Mouse (Mus musculus) liver, embryonic 14.5 days (tissue): ENCODE results near the gene Vsnl1. TPM values are rescaled to one million over a fixed set of nuclear protein-coding genes. Genes with fewer than 3 reads are reported as not detected.
A peak's percentile ranks its signal among the peaks of the same experiment; 100 is the strongest.

Source experiments
- ATAC-seq: fragments of 200-750 bp; cut with Nextera tagmentation; 2 replicates; pipeline ENCODE4 v1.8.0; 2017; ENCODE audit warnings: moderate number of reproducible peaks, mild to moderate bottlenecking, moderate library complexity; ENCODE audit not compliant: insufficient read depth
- DNase-seq, 3 experiments: peaks; one replicate each; pipeline ENCODE4 v3.0.0-alpha.2; 2012 to 2013; ENCODE audit warnings: low read depth in 3 of 3, low spot score in 3 of 3
- H3K27ac ChIP-seq: fragments of 300-500 bp; sonication (generic); 2 replicates; pipeline ENCODE4 v1.5.1; 2014; ENCODE audit warnings: moderate library complexity, mild to moderate bottlenecking, control low read depth, inconsistent platforms
- H3K27me3 ChIP-seq: fragments of 300-500 bp; sonication (generic); 2 replicates; pipeline ENCODE4 v1.6.1; 2014; ENCODE audit warnings: mild to moderate bottlenecking, low read length, moderate library complexity; ENCODE audit not compliant: control insufficient read depth, insufficient read depth
- H3K36me3 ChIP-seq: fragments of 300-500 bp; sonication (generic); replicated peaks from 2 replicates; pipeline ENCODE4 v1.6.1; 2014; ENCODE audit warnings: low read depth; ENCODE audit not compliant: control insufficient read depth, insufficient read depth
- H3K4me1 ChIP-seq, 2 experiments: fragments of 200-500 bp in 1 of 2; fragments of 300-500 bp in 1 of 2; sonication (generic) in 1 of 2; replicated peaks; 2 replicates each; pipeline ENCODE4 v1.6.1; 2012 to 2014; ENCODE audit warnings: antibody characterized with exemption in 1 of 2, inconsistent platforms in 1 of 2, low read length in 1 of 2; ENCODE audit not compliant: control insufficient read depth in 2 of 2, insufficient read depth in 2 of 2
- H3K4me2 ChIP-seq: fragments of 300-500 bp; sonication (generic); 2 replicates; pipeline ENCODE4 v1.6.1; 2014; ENCODE audit warnings: low read depth, mild to moderate bottlenecking, control low read depth, moderate library complexity
- H3K4me3 ChIP-seq, 2 experiments: fragments of 200-500 bp in 1 of 2; fragments of 300-500 bp in 1 of 2; sonication (generic) in 1 of 2; 2 replicates each; pipeline ENCODE4 v1.5.1; 2012 to 2014; ENCODE audit warnings: low read depth in 2 of 2, low read length in 2 of 2, mild to moderate bottlenecking in 2 of 2, control low read depth in 1 of 2, inconsistent platforms in 1 of 2, moderate library complexity in 1 of 2; ENCODE audit not compliant: insufficient read depth in 1 of 2
- H3K9ac ChIP-seq: fragments of 300-500 bp; sonication (generic); replicated peaks from 2 replicates; pipeline ENCODE4 v1.6.1; 2014; ENCODE audit warnings: mild to moderate bottlenecking, control low read depth, moderate library complexity
- H3K9me3 ChIP-seq: fragments of 300-500 bp; sonication (generic); 2 replicates; pipeline ENCODE4 v1.6.1; 2016; ENCODE audit warnings: low read length, mixed read lengths; ENCODE audit not compliant: control insufficient read depth
- CTCF ChIP-seq: IDR thresholded peaks from 2 replicates; pipeline ENCODE4 v1.5.1; 2016; ENCODE audit warnings: antibody characterized with exemption, low read depth, control low read depth
- EP300 ChIP-seq: IDR thresholded peaks from 2 replicates; pipeline ENCODE4 v1.6.1; 2016; ENCODE audit warnings: antibody characterized with exemption, low read depth
- WGBS: fragments of 180-500 bp; shearing (Covaris S2); extraction: QIAGEN DNeasy Blood & Tissue Kit; methylation state at CpG from one replicate; pipeline ENCODE4 v1.1.7; 2014; ENCODE audit not compliant: insufficient replicate concordance; 5-methylcytosine and 5-hydroxymethylcytosine counted together
- polyA plus RNA-seq, 2 experiments: library from polyadenylated mRNA; depleted of rRNA in 1 of 2; stranded (reverse) in 1 of 2; unstranded in 1 of 2; fragments of >200 nt; fragmentation: Nextera tagmentation in 1 of 2; extraction: Ambion mirVana in 1 of 2; gene quantifications; 2 replicates each; pipeline versions ENCODE4 v1.2.1 to v1.2.3; 2012 to 2014

Gene Vsnl1
- polyA plus RNA-seq, 2 experiments, result 0.04 to 0.08 TPM

GRCm38 (mm10) chr12:11342020-11342600, 94.3 kb downstream of the Vsnl1 start:
- TF ChIP-seq EP300, result no peak
- no peak for TF ChIP-seq CTCF
- ATAC-seq (no peak), DNase-seq (no peak)
- H3K27ac ChIP-seq, result no peak overlapping the region
- 48% methylated on average over 6 of the region's 6 CpGs for WGBS
- no peaks in the 10 kb centered on the region for H3K36me3 ChIP-seq
- H3K9ac ChIP-seq, result no peak overlapping the region
- H3K9me3 ChIP-seq, result no peaks in the 10 kb centered on the region
- no peaks in the 10 kb centered on the region for H3K27me3 ChIP-seq
- no peaks in the 10 kb centered on the region for H3K4me1 ChIP-seq
- no peak overlapping the region for H3K4me2 ChIP-seq
- no peak overlapping the region for H3K4me3 ChIP-seq

DNA sequence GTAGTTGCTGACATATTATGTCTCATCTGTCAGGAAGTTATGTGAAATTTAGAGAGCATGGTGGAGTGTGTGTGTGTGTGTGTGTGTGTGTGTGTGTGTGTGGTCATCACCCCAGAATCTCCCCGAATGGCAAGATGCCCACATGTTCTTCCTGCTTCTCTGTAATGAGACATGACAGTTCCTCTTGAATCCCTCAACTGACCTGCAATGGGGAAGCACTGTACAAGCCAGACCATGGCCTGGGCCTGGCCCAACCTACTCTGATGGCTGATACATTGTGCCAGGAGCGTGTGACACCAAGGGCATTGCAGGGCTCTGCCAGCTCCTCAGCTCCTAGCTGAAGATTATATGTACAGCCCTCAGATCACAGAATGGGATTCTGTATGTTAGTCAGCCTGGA, 98.2 kb downstream of the Vsnl1 start:
- DNase-seq, result no peak
- ATAC-seq, result no peak
- 56% methylated on average over 2 of the region's 2 CpGs for WGBS
- Histone ChIP-seq H3K9ac (no peak overlapping the region), H3K4me1 (no peaks in the 10 kb centered on the region), H3K9me3 (no peaks in the 10 kb centered on the region), H3K4me2 (no peak overlapping the region), H3K4me3 (no peak overlapping the region), H3K27me3 (no peaks in the 10 kb centered on the region), H3K27ac (no peak overlapping the region), H3K36me3 (no peaks in the 10 kb centered on the region)
- no peak for TF ChIP-seq EP300
- no peak for TF ChIP-seq CTCF

GRCm38 (mm10) chr12:11336845-11337244, 99.6 kb downstream of the Vsnl1 start:
- DNase-seq, result peak in 2 of 3 experiments; percentile 4 to 24
- no peak for TF ChIP-seq EP300
- TF ChIP-seq CTCF, result peak; percentile 66
- H3K27me3 ChIP-seq, result no peaks in the 10 kb centered on the region
- H3K4me2 ChIP-seq, result no peak overlapping the region
- no peak overlapping the region for H3K27ac ChIP-seq
- WGBS, result 27% methylated on average over 4 of the region's 4 CpGs
- H3K9me3 ChIP-seq, result no peaks in the 10 kb centered on the region
- H3K4me1 ChIP-seq, result no peaks in the 10 kb centered on the region
- ATAC-seq, result no peak
- H3K9ac ChIP-seq, result no peak overlapping the region
- no peaks in the 10 kb centered on the region for H3K36me3 ChIP-seq
- H3K4me3 ChIP-seq, result no peak overlapping the region

DNA sequence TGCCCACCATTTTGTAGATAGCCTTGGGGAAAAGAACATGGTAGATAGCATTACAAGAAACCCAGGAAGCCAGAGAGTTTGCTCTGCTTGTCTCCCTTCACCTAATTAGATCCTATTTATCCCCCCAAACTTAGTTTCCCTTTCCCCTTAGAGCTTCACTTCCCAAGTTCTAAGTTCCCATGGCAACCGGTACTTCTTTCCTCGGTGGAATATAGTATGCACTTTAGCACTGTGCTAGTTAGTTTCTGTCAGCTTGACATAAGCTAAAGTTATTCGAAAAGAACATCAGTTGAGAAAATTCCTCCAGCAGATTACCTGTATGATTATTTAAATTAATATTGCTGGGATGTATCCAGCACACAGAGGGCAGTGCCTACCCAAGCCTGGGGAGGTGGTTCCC, 109.9 kb downstream of the Vsnl1 start:
- H3K27me3 ChIP-seq, result no peaks in the 10 kb centered on the region
- H3K4me3 ChIP-seq, result no peak overlapping the region
- ATAC-seq (no peak), DNase-seq (no peak)
- no peaks in the 10 kb centered on the region for H3K9me3 ChIP-seq
- WGBS, result 74% methylated on average over 3 of the region's 3 CpGs
- H3K4me2 ChIP-seq, result no peak overlapping the region
- TF ChIP-seq CTCF (no peak), EP300 (no peak)
- no peaks in the 10 kb centered on the region for H3K36me3 ChIP-seq
- no peak overlapping the region for H3K27ac ChIP-seq
- no peak overlapping the region for H3K9ac ChIP-seq
- H3K4me1 ChIP-seq, result no peaks in the 10 kb centered on the region

- DNase-seq, result no peak
Measured at GRCm38 (mm10) chr12:11324480-11324879, 111.9 kb downstream of the Vsnl1 start.

More at GRCm38 (mm10) chr12:11324480-11324879, 111.9 kb downstream of the Vsnl1 start:
- Histone ChIP-seq H3K36me3 (no peaks in the 10 kb centered on the region), H3K27me3 (no peaks in the 10 kb centered on the region), H3K4me3 (no peak overlapping the region), H3K9me3 (no peaks in the 10 kb centered on the region), H3K27ac (no peak overlapping the region), H3K4me1 (no peaks in the 10 kb centered on the region), H3K4me2 (no peak overlapping the region), H3K9ac (no peak overlapping the region)
- ATAC-seq, result no peak
- TF ChIP-seq CTCF (no peak), EP300 (no peak)
- 42% methylated on average over 4 of the region's 4 CpGs for WGBS
